ENCODE assay signal across 8 mouse cellular contexts in the genomic region with DNA sequence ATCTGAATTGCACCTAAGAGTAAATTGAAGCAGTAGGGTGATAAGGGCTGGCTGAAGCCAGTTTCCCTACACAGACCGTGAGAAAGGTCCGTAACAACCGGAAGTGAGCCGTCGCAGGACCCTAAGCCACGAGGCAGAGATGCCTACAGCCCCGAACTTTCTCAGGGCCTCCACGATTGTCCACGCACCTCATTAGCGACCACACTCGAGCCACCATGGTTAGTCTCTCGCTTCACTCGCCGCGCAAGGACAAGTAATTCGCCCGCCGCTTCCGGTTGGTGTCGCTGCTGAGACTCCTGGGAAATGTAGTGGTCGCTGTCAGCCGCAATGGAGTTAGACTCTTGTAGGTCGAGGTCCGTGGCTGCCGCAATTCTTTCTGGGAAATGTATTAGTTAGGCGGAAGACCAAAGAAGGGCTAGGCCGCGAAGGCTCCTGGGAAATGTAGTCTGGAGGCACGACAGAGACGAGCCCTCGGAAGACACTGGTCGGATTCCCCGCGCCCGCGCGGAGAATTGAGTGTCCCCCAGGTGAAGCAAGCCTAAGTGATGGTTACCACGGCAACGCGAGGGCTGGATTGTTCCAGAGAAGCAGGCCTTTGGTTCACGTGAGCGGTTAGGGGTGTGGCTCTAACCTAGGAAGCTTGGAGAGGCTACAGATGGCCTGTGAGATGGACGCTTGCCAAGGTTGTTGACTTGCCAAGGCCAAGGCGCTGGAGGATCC. TPM values are rescaled to one million over a fixed set of nuclear protein-coding genes. Genes with fewer than 3 reads are reported as not detected.
A peak's percentile ranks its signal among the peaks of the same experiment; 100 is the strongest.
DNase-seq lines count a peak whose midpoint lies in the region; ATAC-seq lines count a peak whose summit lies in the region.

A gene (minus strand): TSS at position 320 of the 720 bp plus-strand sequence.

- peak; percentile 97 to 99 for DNase-seq in adrenal gland, adult (ENCODE audit: inconsistent age in 2 of 2, low spot score in 1 of 2)
- DNase-seq in embryo, embryonic 10.5 days (ENCODE audit: low spot score) = peak; percentile 99
- DNase-seq in gastrocnemius, postnatal 14 days = peak; percentile 93
- DNase-seq in left cerebral cortex, postnatal 10 days (ENCODE audit: extremely low spot score in 1 of 2, low spot score in 2 of 2) = peak; percentile 95 to 98
- peak; percentile 96 for DNase-seq in right cerebral cortex, postnatal 25 days
- peak; percentile 90 to 94 for DNase-seq in urinary bladder, postnatal 4 days (ENCODE audit: low spot score in 2 of 2)

- peak; percentile 87 for ATAC-seq in inflammation-experienced regulatory T-cells, adult 6 months
- ATAC-seq in megakaryocyte-erythroid progenitor cell, adult 5-6 weeks (replicated peaks; ENCODE audit: low FRiP score, low TSS enrichment, poor library complexity, severe bottlenecking) = peak; percentile 68

- intact Hi-C loops in gastrocnemius, postnatal 14 days (cut with DNase I; ENCODE audit: low total_unique reads) = no loop called here
- intact Hi-C loops in left cerebral cortex, postnatal 10 days (cut with DNase I) = loop anchor here (5.0 kb wide), 1 partner anchor 63 kb away; a partner anchor contains a TSS

RNA-seq across cellular contexts. Expression of the gene that starts here (rescaled TPM):
- 100 to 1,000 TPM; 193 to 194 TPM for total RNA-seq in gastrocnemius, postnatal 14 days (2021)
- polyA plus RNA-seq in inflammation-experienced regulatory T-cells, adult 6 months (2017; shearing (Covaris generic)) = 100 to 1,000 TPM; 203 to 308 (median 286) TPM
- 100 to 1,000 TPM; 169 to 171 TPM for total RNA-seq in left cerebral cortex, postnatal 10 days (2021)
- total RNA-seq in megakaryocyte-erythroid progenitor cell, adult 5-6 weeks (2014; fragmentation: Nextera tagmentation) = 126 and 171 TPM in 2 replicates
- 82.9 and 126 TPM in 2 replicates for total RNA-seq in megakaryocyte-erythroid progenitor cell, adult 5-6 weeks (2017)

Comparison
In these comparisons a context has a peak if more than half of its experiments do, and no peak if none do; other contexts are left out.
1. Peak in every context shown above with its lines: DNase-seq and ATAC-seq.